Comparison of ENCODE assay signal across 16 mouse cellular contexts in genomic region chr4:128340457-128340856, GRCm38 (mm10).
"Had no signal": no experiment of that assay in that cellular context is flagged by ENCODE, and none has a peak within 500 bp of the region (broad histone marks: within the 10 kb centered on the region; RNA-seq: fewer than 3 reads in every experiment).

No protein-coding gene starts in this region.

- DNase-seq: gastrocnemius, adult 2 months; gastrocnemius, postnatal 10 days; gastrocnemius, postnatal 36 days; heart, adult 2 months; heart, postnatal 14 days; heart, postnatal 36 days; kidney, adult 11 months; kidney, adult 2 months; kidney, adult 9 months; kidney, postnatal 14 days; kidney, postnatal 36 days; layer of hippocampus, adult 9-11 months; layer of hippocampus, postnatal 36 days; left cerebral cortex, postnatal 4 days had no signal

- ATAC-seq: intestine, embryonic 16.5 days; liver, embryonic 12.5 days had no signal
